Mouse (Mus musculus) MEL (cell line): ENCODE results near the gene Ankfy1.

Experiments used
- CHD2 ChIP-seq: IDR thresholded peaks from 2 replicates; pipeline ENCODE4 v1.6.1; 2011; ENCODE audit warnings: low read length, improper control_type of control experiment
- CTCF ChIP-seq, 3 experiments: IDR thresholded peaks in 2 of 3; conservative IDR thresholded peaks in 1 of 3; 2 replicates each; pipeline ENCODE4 v1.5.1; 2011 to 2012; ENCODE audit warnings: low read length in 3 of 3, low read depth in 2 of 3, mild to moderate bottlenecking in 2 of 3, improper control_type of control experiment in 1 of 3, inconsistent platforms in 1 of 3, mixed read lengths in 1 of 3, moderate library complexity in 1 of 3; ENCODE audit not compliant: control insufficient read depth in 1 of 3, insufficient read depth in 1 of 3, poor library complexity in 1 of 3, severe bottlenecking in 1 of 3
- GATA1 ChIP-seq: IDR thresholded peaks from 2 replicates; pipeline ENCODE4 v1.6.1; 2011; ENCODE audit warnings: low read depth, low read length, improper control_type of control experiment
- HCFC1 ChIP-seq: IDR thresholded peaks from 2 replicates; pipeline ENCODE4 v1.6.1; 2012; ENCODE audit warnings: low read depth, mild to moderate bottlenecking, inconsistent platforms, low read length, improper control_type of control experiment, moderate library complexity
- MEF2A ChIP-seq: IDR thresholded peaks from 2 replicates; pipeline ENCODE4 v1.6.1; 2014; ENCODE audit warnings: low read depth, mild to moderate bottlenecking, inconsistent platforms, low read length, improper control_type of control experiment; ENCODE audit not compliant: poor library complexity, insufficient replicate concordance, severe bottlenecking; ENCODE audit errors: extremely low read depth
- POLR2A ChIP-seq, 2 experiments: IDR thresholded peaks; 2 replicates each; pipeline ENCODE4 v1.6.1; 2011 to 2012; ENCODE audit warnings: low read length in 2 of 2, mild to moderate bottlenecking in 2 of 2, control low read depth in 1 of 2, improper control_type of control experiment in 1 of 2, low read depth in 1 of 2, moderate library complexity in 1 of 2; ENCODE audit not compliant: control insufficient read depth in 1 of 2, insufficient read depth in 1 of 2, poor library complexity in 1 of 2
- SIN3A ChIP-seq: IDR thresholded peaks from 2 replicates; pipeline ENCODE4 v1.6.1; 2012; ENCODE audit warnings: low read length, improper control_type of control experiment, inconsistent platforms
- TAL1 ChIP-seq: IDR thresholded peaks from 2 replicates; pipeline ENCODE4 v1.6.1; 2012; ENCODE audit warnings: mild to moderate bottlenecking, inconsistent platforms, low read length, moderate library complexity, mixed read lengths
- ZMIZ1 ChIP-seq: IDR thresholded peaks from 2 replicates; pipeline ENCODE4 v1.6.1; 2012; ENCODE audit warnings: low read depth, mild to moderate bottlenecking, inconsistent platforms, low read length, improper control_type of control experiment, moderate library complexity

DNA sequence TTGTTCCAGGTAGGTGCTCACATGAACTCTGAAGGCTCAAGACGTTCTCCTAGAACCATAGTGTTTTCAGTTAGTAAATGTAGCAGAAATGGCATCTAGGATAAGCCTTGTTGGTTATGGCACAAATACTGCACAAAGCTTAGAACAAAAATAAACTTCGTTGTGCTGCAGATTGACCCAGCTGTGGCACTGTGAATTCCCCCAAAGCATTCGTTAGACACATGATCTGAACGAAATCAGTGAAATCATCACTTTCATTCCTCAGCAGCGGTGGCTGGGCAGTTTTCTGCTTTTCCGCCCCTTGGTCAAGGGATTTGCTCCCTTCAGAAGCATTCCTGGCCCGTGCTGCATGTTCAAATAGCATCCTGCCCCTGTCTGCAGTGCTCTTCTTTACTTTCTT is 128.3 kb downstream of the Ankfy1 start:
- TF ChIP-seq GATA1 (no peak), ZMIZ1 (no peak), CHD2 (no peak), MEF2A (no peak), HCFC1 (no peak), CTCF (IDR thresholded peaks at IDR 0.05 in 2 of 3, conservative IDR thresholded peaks at IDR 0.05 in 1 of 3; ENCODE audit: control insufficient read depth in 1 of 3, insufficient read depth in 1 of 3, low read depth in 2 of 3, low read length in 3 of 3, poor library complexity in 1 of 3, severe bottlenecking in 1 of 3) (no peak), POLR2A (IDR thresholded peaks at IDR 0.05; ENCODE audit: control insufficient read depth in 1 of 2, insufficient read depth in 1 of 2, low read depth in 1 of 2, low read length in 2 of 2, poor library complexity in 1 of 2) (no peak), SIN3A (no peak), TAL1 (no peak)
